Mouse (Mus musculus) CH12F3 (cell line): ENCODE measurements around the gene Ankrd44.

Experiments used
- in situ Hi-C: fragments of 300-500 bp; cut with MboI; formaldehyde crosslinking; loops from 2 replicates; pipeline ENCODE4 v1.14.3; 2020; ENCODE audit warnings: low sequenced_read_pairs

Gene Ankrd44

GRCm38 (mm10) chr1:54660674-54661073 lies 265.5 kb downstream of the Ankrd44 start:
- in situ Hi-C loops, result loop anchor here (10.0 kb wide), 1 partner anchor 314 kb away; no protein-coding TSS in a partner anchor

GRCm38 (mm10) chr1:54658558-54658957 lies 267.6 kb downstream of the Ankrd44 start:
- in situ Hi-C loops, result no loop called here

GRCm38 (mm10) chr1:54648237-54648636 lies 277.9 kb downstream of the Ankrd44 start:
- in situ Hi-C loops, result no loop called here

GRCm38 (mm10) chr1:54647335-54647745 lies 278.8 kb downstream of the Ankrd44 start:
- in situ Hi-C loops, result no loop called here

- in situ Hi-C loops, result no loop called here
Observed at GRCm38 (mm10) chr1:54640184-54640795, 285.9 kb downstream of the Ankrd44 start.

- in situ Hi-C loops, result no loop called here
Observed at GRCm38 (mm10) chr1:54639506-54640078, 286.6 kb downstream of the Ankrd44 start.

GRCm38 (mm10) chr1:54639076-54639475 lies 287.1 kb downstream of the Ankrd44 start:
- in situ Hi-C loops, result no loop called here

GRCm38 (mm10) chr1:54637340-54637739 lies 288.8 kb downstream of the Ankrd44 start:
- in situ Hi-C loops, result no loop called here

- in situ Hi-C loops, result no loop called here
Observed at GRCm38 (mm10) chr1:54629106-54629505, 297.1 kb downstream of the Ankrd44 start.

- in situ Hi-C loops, result no loop called here
Observed at GRCm38 (mm10) chr1:54614963-54615362, 311.2 kb downstream of the Ankrd44 start.

GRCm38 (mm10) chr1:54612344-54612743 lies 313.8 kb downstream of the Ankrd44 start:
- in situ Hi-C loops, result no loop called here

GRCm38 (mm10) chr1:54611891-54612290 lies 314.3 kb downstream of the Ankrd44 start:
- in situ Hi-C loops, result no loop called here

GRCm38 (mm10) chr1:54606936-54607335 lies 319.3 kb downstream of the Ankrd44 start:
- in situ Hi-C loops, result no loop called here

- in situ Hi-C loops, result no loop called here
Observed at GRCm38 (mm10) chr1:54601692-54602091, 324.5 kb downstream of the Ankrd44 start.

GRCm38 (mm10) chr1:54600275-54600674 lies 325.9 kb downstream of the Ankrd44 start:
- in situ Hi-C loops, result no loop called here

GRCm38 (mm10) chr1:54597594-54598217 lies 328.5 kb downstream of the Ankrd44 start:
- in situ Hi-C loops, result no loop called here

- in situ Hi-C loops, result no loop called here
Observed at GRCm38 (mm10) chr1:54596151-54596550, 330.0 kb downstream of the Ankrd44 start.
